Mouse (Mus musculus) megakaryocyte, embryonic 14.5 days (primary cell): ENCODE measurements around the gene Tlx2. TPM values are rescaled to one million over a fixed set of nuclear protein-coding genes. Genes with fewer than 3 reads are reported as not detected.

Experiments used
- H3K27me3 ChIP-seq: replicated peaks from 2 replicates; pipeline ENCODE3; 2012; ENCODE audit warnings: inconsistent platforms
- H3K36me3 ChIP-seq: replicated peaks from 2 replicates; pipeline ENCODE3; 2012; ENCODE audit warnings: low read length, inconsistent platforms, mixed read lengths
- H3K4me1 ChIP-seq: 2 replicates; pipeline ENCODE4 v1.6.1; 2012; ENCODE audit warnings: inconsistent platforms
- H3K4me3 ChIP-seq: replicated peaks from 2 replicates; pipeline ENCODE3; 2012; ENCODE audit warnings: moderate library complexity, mild to moderate bottlenecking, inconsistent platforms
- H3K9me3 ChIP-seq: 2 replicates; pipeline ENCODE4 v1.6.1; 2012; ENCODE audit warnings: inconsistent platforms
- FLI1 ChIP-seq: IDR thresholded peaks from 2 replicates; pipeline ENCODE4 v1.6.1; 2012; ENCODE audit warnings: low read length, inconsistent platforms, mixed read lengths
- GATA1 ChIP-seq: IDR thresholded peaks from 3 replicates; pipeline ENCODE4 v1.6.1; 2012; ENCODE audit warnings: mixed read lengths, low read length, inconsistent platforms, borderline replicate concordance
- polyA plus RNA-seq: library from polyadenylated mRNA; stranded (reverse); fragments of >175 nt; gene quantifications from 2 replicates; pipeline ENCODE4 v1.2.3, GENCODE M21; 2012; ENCODE audit warnings: low replicate concordance; ENCODE audit not compliant: insufficient read depth

The Tlx2 gene
- not detected in 2 replicates for polyA plus RNA-seq

DNA sequence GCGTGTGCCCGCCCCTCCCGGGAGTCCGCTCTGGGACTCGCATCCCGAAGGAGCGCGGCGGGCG lies at the start of gene Tlx2:
TSS of gene Tlx2 (minus strand) at position 47 of the 64 bp plus-strand sequence.
- peaks cover 13% of the 10 kb centered on the region for H3K36me3 ChIP-seq
- no peak for TF ChIP-seq GATA1
- TF ChIP-seq FLI1 = no peak
- H3K4me3 ChIP-seq = peak within 1 kb of the TSS; percentile 88
- peaks cover 52% of the 10 kb centered on the region for H3K4me1 ChIP-seq
- H3K9me3 ChIP-seq = no peaks in the 10 kb centered on the region
- peaks cover 92% of the 10 kb centered on the region for H3K27me3 ChIP-seq

DNA sequence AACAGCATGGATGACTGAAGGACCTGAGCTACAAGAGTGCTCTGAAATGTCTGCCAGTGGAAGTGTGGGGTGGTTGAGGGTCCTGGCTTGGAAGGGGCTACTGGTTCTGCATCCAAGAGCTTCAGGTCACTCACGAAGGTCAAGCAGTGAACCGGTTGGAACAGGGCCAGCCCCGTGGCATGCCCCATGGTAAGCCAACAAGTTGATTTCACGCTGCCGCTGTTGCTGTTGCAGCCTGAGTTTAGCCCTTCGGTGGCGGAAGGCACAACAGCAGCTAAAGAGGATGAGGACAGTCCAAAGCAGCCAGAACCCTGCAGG lies 49.6 kb upstream of the Tlx2 start:
- Histone ChIP-seq H3K36me3 (peaks cover 47% of the 10 kb centered on the region), H3K4me1 (peaks cover 91% of the 10 kb centered on the region), H3K4me3 (peak overlapping the region; percentile 79), H3K27me3 (no peaks in the 10 kb centered on the region), H3K9me3 (no peaks in the 10 kb centered on the region)
- no peak for TF ChIP-seq FLI1
- TF ChIP-seq GATA1 = no peak

GRCm38 (mm10) chr6:83118825-83119733 lies 49.0 kb upstream of the Tlx2 start:
- Histone ChIP-seq H3K4me3 (peak overlapping the region; percentile 79), H3K4me1 (peaks cover 91% of the 10 kb centered on the region), H3K27me3 (no peaks in the 10 kb centered on the region), H3K9me3 (no peaks in the 10 kb centered on the region), H3K36me3 (peaks cover 47% of the 10 kb centered on the region)
- TF ChIP-seq GATA1 (no peak), FLI1 (no peak)

DNA sequence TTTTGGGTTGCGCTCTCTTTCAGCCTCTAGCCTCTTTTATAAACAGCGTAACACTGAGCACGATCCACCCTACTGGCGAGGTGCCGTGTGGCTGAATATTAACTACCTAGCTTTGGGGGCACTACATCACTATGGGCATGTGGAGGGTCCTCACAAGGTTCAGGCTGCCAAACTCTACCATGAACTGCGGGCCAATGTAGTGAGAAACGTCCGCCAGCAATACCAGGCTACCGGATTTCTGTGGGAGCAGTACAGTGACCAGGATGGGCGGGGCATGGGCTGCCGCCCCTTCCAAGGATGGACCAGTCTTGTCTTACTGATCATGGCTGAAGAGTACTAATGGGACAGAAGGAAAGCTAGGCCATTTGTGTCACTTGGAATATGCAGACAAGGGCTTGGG lies 48.3 kb upstream of the Tlx2 start:
- Histone ChIP-seq H3K27me3 (no peaks in the 10 kb centered on the region), H3K4me1 (peaks cover 91% of the 10 kb centered on the region), H3K36me3 (peaks cover 43% of the 10 kb centered on the region), H3K4me3 (no peak overlapping the region), H3K9me3 (no peaks in the 10 kb centered on the region)
- TF ChIP-seq GATA1 = no peak
- TF ChIP-seq FLI1 = no peak

DNA sequence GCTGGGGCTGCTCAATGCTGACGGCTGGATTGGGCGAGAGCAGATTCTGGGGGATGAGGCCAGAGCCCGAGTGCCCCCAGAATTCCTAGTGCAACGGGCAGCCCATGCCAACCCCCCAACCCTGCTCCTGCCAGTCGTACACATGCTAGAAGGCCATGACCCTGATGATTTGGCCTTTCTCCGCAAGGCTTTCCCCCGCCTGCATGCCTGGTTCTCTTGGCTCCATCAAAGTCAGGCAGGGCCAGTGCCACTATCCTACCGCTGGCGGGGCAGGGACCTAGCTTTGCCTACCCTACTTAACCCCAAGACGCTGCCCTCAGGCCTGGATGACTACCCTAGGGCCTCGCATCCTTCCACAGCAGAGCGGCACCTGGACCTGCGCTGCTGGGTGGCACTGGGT lies 47.5 kb upstream of the Tlx2 start:
- TF ChIP-seq FLI1 (no peak), GATA1 (no peak)
- Histone ChIP-seq H3K4me3 (peak overlapping the region; percentile 38), H3K27me3 (no peaks in the 10 kb centered on the region), H3K4me1 (peaks cover 84% of the 10 kb centered on the region), H3K36me3 (peaks cover 38% of the 10 kb centered on the region), H3K9me3 (no peaks in the 10 kb centered on the region)

DNA sequence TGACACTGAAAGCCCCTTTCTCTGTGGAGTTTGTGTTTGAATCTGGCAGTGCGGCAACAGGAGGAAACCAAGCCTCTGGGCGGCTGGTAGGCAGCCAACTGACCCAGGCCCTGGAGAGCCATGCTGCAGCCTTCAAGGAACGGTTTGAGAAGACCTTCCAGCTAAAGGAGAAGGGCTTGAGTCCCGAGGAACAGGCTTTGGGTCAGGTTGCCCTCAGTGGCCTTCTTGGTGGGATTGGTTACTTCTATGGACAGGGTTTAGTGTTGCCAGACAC lies 47.0 kb upstream of the Tlx2 start:
- Histone ChIP-seq H3K27me3 (no peaks in the 10 kb centered on the region), H3K36me3 (peaks cover 40% of the 10 kb centered on the region), H3K4me3 (no peak overlapping the region), H3K4me1 (peaks cover 82% of the 10 kb centered on the region), H3K9me3 (no peaks in the 10 kb centered on the region)
- TF ChIP-seq FLI1 (no peak), GATA1 (no peak)

- Histone ChIP-seq H3K27me3 (no peaks in the 10 kb centered on the region), H3K9me3 (no peaks in the 10 kb centered on the region), H3K4me3 (peak overlapping the region; percentile 97), H3K4me1 (peaks cover 83% of the 10 kb centered on the region), H3K36me3 (peaks cover 45% of the 10 kb centered on the region)
- TF ChIP-seq FLI1 (no peak), GATA1 (no peak)
These were observed 46.5 kb upstream of the Tlx2 start for GRCm38 (mm10) chr6:83116373-83117164.

GRCm38 (mm10) chr6:83115682-83116372 lies 45.7 kb upstream of the Tlx2 start:
- TF ChIP-seq FLI1 (no peak), GATA1 (no peak)
- H3K9me3 ChIP-seq = no peaks in the 10 kb centered on the region
- peaks cover 52% of the 10 kb centered on the region for H3K36me3 ChIP-seq
- H3K27me3 ChIP-seq = no peaks in the 10 kb centered on the region
- peaks cover 86% of the 10 kb centered on the region for H3K4me1 ChIP-seq
- H3K4me3 ChIP-seq = peak overlapping the region; percentile 97

DNA sequence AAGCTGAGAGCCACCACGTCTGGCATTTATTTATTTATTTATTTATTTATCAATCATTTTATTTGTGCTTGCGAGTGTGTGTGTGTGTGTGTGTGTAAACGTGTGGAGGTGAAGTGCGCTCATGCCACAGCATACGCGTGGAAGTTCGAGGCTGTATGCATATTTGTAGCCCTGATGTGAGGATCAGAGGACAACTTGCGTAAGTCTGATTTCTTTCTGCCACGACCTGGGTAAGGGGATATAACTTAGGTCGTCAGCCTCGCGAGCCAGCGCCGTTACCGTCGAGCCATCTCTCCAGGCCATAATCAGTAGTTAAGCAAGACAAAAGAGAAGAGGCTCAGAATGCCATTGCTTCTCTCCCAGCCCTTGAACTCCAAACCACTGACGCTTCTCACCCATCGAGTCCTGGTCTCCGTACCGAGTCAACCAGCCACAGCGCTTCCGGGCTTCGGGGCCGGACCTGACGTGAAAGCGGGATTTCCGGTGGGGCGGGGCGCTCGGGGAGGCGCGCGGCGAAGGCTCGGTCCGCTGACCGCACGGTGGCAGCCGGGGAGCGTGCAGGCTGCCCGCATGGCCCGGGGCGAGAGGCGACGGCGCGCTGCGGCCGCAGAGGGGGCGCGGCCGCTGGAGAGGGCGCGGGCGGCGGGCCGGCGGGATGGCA lies 45.0 kb upstream of the Tlx2 start, which contains the start of gene Mogs:
TSS of gene Mogs (plus strand) at position 486 of the 661 bp plus-strand sequence.
- peaks cover 86% of the 10 kb centered on the region for H3K4me1 ChIP-seq
- no peaks in the 10 kb centered on the region for H3K9me3 ChIP-seq
- no peaks in the 10 kb centered on the region for H3K27me3 ChIP-seq
- H3K36me3 ChIP-seq = peaks cover 59% of the 10 kb centered on the region
- H3K4me3 ChIP-seq = peak within 1 kb of the TSS; percentile 97
- TF ChIP-seq FLI1 (peak; percentile 72; the same call in 1 of the 2 replicates), GATA1 (no peak)
